Mouse (Mus musculus): ENCODE measurements around the gene Etv5. TPM values are rescaled to one million over a fixed set of nuclear protein-coding genes. Genes with fewer than 3 reads are reported as not detected.
A peak's percentile ranks its signal among the peaks of the same experiment; 100 is the strongest.

Etv5 gene
- polyA plus RNA-seq, 1 experiment from 2014 or later, result 45.8 TPM

DNA sequence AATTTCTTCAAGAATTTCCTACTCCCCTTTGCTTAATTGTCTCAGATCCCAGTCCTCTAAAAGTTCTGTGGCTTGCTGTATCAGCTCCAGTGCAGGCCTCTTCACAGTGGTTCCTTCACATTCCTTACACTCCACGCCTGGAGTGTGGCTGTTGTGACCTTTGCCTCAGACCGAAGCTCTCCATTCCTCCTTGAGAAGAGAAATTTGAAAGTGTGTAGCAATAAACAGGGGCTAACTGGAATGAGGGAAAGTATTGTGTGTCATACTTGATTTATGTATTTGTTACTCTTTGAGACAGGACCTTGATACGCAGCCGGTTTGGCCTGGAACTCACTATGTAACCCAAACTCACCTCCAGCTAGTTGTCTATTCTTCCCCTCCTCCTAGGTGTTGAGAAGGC, 1.8 kb upstream of the Etv5 start:
- peaks cover 65% of the 10 kb centered on the region for H3K27me3 ChIP-seq (ENCODE audit: poor library complexity, severe bottlenecking)
- no peaks in the 10 kb centered on the region for H3K9me3 ChIP-seq
- H3K36me3 ChIP-seq (replicated peaks), result no peaks in the 10 kb centered on the region
- DNase-seq (ENCODE audit: extremely low spot score, low spot score), result no peak
- H3K4me1 ChIP-seq, result peaks cover 65% of the 10 kb centered on the region
- no peak overlapping the region for H3K27ac ChIP-seq
- H3K4me3 ChIP-seq, result no peak overlapping the region
- WGBS, result 84% methylated on average over 4 of the region's 4 CpGs

DNA sequence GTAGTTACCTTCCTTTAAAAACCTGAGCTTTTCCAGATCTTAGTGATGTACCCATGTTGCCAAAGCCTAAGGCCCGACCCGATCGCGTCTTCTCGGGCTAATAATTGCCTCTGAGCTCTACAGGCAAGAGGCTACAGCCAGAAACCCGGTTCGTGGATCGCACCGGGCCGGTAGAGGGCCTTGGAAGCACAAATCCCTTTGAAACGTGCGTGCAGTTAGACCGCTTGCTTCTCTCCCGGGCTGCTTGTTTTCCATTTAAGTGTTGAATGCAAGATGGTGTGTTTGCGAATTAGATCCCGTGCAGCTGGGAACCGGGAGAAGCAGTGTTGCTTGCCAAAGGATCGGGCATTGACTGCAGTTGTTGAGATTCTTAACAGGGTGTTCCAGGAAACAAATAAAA, 750 bp upstream of the Etv5 start:
- peak; percentile 68 for DNase-seq (ENCODE audit: extremely low spot score, low spot score)
- WGBS, result under 1% methylated on average over 18 of the region's 18 CpGs
- Histone ChIP-seq H3K36me3 (replicated peaks) (peaks cover 6% of the 10 kb centered on the region; the same call in 1 of the 2 replicates), H3K27ac (peak overlapping the region; percentile 78), H3K27me3 (ENCODE audit: poor library complexity, severe bottlenecking) (peaks cover 75% of the 10 kb centered on the region), H3K9me3 (no peaks in the 10 kb centered on the region), H3K4me3 (peak overlapping the region; percentile 84), H3K4me1 (peaks cover 68% of the 10 kb centered on the region)

DNA sequence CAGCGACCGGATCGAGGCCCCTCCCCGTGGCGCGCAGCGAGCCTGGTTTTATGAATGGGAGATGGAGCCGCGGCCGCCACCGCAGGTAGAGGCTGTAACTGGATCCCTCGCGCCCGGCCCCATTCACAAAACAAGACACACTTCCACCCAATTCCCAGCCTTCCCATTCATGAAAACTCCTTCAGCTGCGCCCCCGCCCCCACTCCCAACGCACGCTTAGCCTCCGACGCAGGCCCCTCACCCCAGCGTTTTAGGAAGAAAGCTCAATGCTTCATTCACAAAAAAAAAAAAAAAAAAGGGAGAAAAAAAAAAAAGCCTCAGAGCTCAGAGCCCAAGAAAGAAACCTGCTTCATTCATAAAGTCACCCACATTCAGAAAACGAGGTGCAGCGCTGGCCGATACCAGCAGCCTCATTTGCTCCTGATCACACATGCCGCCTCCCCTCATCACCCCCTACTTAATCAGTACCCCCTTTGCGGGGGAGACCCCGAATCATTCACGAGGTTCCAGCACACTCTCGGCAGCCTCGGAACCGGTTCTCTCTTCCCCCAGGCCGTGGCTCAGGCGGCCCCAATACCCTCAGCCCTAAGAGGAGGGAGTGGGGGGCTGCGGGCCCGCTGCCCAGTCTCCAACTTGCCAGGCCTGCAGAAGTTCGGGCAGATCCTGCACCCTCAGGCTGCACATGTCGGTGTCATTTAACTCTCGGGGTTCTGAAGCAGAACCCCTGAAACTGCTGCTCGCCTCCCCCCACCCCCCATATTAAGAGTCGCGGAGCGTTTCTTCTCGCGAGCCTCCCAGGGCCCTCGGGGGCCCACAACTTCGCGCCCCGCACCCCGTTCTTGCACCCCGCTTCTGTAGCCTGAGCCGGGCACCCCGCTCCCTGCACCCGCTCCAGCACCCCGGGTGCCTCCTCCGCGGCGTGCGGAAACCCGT, 812 bp downstream of the Etv5 start:
- WGBS, result under 1% methylated on average over 59 of the region's 59 CpGs
- Histone ChIP-seq H3K27ac (peak overlapping the region; percentile 90), H3K27me3 (ENCODE audit: poor library complexity, severe bottlenecking) (peaks cover 79% of the 10 kb centered on the region), H3K36me3 (replicated peaks) (peaks cover 8% of the 10 kb centered on the region; the same call in 1 of the 2 replicates), H3K4me3 (peak overlapping the region; percentile 84), H3K4me1 (peaks cover 73% of the 10 kb centered on the region), H3K9me3 (no peaks in the 10 kb centered on the region)
- peak; percentile 92 for DNase-seq (ENCODE audit: extremely low spot score, low spot score)

DNA sequence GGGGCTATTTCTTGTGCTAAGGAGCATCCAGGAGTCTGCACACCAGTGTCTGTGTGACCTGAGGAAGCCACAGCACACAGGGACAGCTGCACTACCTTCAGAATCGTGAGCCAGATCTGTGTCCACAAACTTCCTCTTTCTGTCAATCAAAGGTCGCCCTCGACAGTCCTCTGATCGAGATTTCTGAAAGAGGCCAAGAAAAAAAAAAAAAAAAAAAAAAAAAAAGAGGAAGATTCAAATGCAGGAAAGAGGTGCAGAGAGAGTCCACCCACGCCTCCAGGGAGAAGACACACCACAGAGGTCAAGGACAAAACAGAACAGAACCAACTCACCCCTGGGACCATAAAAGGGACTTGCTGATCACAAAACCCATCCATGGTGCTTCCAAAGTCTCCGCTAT, 3.4 kb downstream of the Etv5 start:
- no peak for DNase-seq (ENCODE audit: extremely low spot score, low spot score)
- peaks cover 77% of the 10 kb centered on the region for H3K27me3 ChIP-seq (ENCODE audit: poor library complexity, severe bottlenecking)
- H3K4me3 ChIP-seq, result no peak overlapping the region
- WGBS, result 54% methylated on average over 6 of the region's 6 CpGs
- H3K9me3 ChIP-seq, result no peaks in the 10 kb centered on the region
- H3K27ac ChIP-seq, result no peak overlapping the region
- peaks cover 12% of the 10 kb centered on the region; the same call in 1 of the 2 replicates for H3K36me3 ChIP-seq (replicated peaks)
- H3K4me1 ChIP-seq, result peaks cover 61% of the 10 kb centered on the region

DNA sequence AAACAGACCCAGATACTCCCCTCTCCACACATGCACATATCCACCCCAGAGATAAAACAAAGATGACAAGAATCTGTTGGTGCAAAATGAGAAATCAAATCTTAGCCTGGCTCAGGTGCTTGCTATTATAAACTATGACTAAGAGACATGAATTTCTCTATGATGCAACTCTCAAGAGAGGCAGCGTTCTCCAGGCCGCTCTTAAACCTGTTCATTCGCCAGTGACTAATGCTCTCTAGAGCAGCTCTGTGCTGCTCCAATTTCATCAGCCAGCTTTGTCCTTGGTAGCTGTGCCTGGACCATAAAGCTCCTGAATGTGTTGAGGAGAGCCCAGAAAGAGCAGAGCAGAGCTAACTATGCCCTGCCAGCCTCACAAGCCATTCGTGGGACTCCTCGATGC, 5.0 kb downstream of the Etv5 start:
- H3K4me1 ChIP-seq, result peaks cover 66% of the 10 kb centered on the region
- H3K4me3 ChIP-seq, result no peak overlapping the region
- WGBS, result 49% methylated on average over 5 of the region's 5 CpGs
- no peak overlapping the region for H3K27ac ChIP-seq
- H3K36me3 ChIP-seq (replicated peaks), result peaks cover 12% of the 10 kb centered on the region; the same call in 1 of the 2 replicates
- DNase-seq (ENCODE audit: extremely low spot score, low spot score), result no peak
- H3K27me3 ChIP-seq (ENCODE audit: poor library complexity, severe bottlenecking), result peaks cover 83% of the 10 kb centered on the region
- no peaks in the 10 kb centered on the region for H3K9me3 ChIP-seq

DNA sequence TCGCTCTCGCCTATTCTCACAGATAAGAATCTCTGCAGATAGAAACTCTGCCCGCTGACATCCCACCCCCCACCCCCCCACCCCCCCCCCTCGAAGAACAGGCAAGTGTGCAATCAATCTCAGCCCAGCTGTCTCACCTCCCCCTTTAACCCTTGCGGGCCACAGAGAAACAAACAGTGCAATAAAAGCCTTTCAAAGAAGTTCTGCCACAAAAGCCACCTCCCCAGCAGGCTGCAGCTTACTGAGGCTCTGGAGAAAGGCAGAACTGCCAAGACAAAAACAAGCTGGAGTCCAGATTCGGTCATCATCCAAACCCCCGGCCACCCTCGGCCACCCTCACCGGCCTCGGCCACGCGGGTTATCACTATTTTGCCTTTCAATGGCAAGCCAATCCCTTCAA, 5.6 kb downstream of the Etv5 start:
- Histone ChIP-seq H3K9me3 (no peaks in the 10 kb centered on the region), H3K36me3 (replicated peaks) (peaks cover 12% of the 10 kb centered on the region; the same call in 1 of the 2 replicates), H3K4me1 (peaks cover 66% of the 10 kb centered on the region), H3K4me3 (peak overlapping the region; percentile 28; the same call in 1 of the 2 replicates), H3K27ac (peak overlapping the region; percentile 54; the same call in 1 of the 2 replicates), H3K27me3 (ENCODE audit: poor library complexity, severe bottlenecking) (peaks cover 83% of the 10 kb centered on the region)
- 14% methylated on average over 12 of the region's 12 CpGs for WGBS
- DNase-seq (ENCODE audit: extremely low spot score, low spot score), result peak; percentile 42

DNA sequence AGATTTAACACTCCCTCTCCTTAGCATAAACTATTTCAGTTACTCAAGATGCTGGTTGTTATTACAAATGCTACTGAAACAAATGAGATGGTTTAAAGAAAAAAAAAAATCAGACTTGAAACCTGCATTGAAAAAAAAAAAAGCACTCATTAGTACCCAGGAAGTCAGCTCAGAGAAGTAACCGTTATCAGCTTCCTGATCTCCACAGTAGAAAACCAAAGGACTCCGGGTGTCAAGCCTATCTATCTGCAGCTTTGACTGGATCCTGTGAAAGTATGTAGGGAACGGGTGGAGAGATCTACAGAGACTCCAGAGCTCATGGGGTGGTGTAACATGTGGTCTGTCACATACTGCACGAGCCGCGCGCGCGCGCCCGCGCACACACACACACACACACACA, 7.7 kb downstream of the Etv5 start:
- peaks cover 78% of the 10 kb centered on the region for H3K27me3 ChIP-seq (ENCODE audit: poor library complexity, severe bottlenecking)
- H3K27ac ChIP-seq, result no peak overlapping the region
- peaks cover 12% of the 10 kb centered on the region for H3K36me3 ChIP-seq (replicated peaks)
- no peak overlapping the region for H3K4me3 ChIP-seq
- DNase-seq (ENCODE audit: extremely low spot score, low spot score), result no peak
- no peaks in the 10 kb centered on the region for H3K9me3 ChIP-seq
- peaks cover 68% of the 10 kb centered on the region for H3K4me1 ChIP-seq
- 95% methylated on average over 12 of the region's 12 CpGs for WGBS

DNA sequence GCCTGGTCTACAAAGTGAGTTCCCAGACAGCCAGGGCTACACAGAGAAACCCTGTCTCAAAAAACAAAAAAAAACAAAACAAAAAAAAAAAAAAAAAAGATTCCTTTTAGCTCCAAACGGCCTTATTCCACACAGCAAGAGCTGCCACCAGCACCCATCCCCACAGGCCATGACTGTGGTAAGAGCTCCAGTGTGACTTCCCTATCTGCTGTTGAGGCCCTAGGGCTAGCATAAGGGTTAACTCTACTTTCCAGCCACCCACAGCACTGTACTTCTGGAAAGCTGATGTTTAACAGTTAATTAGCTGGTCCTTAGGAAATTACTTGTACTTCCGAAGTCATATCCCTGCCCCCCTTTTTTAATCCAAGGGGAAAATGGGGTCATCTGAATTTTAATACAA, 8.2 kb downstream of the Etv5 start:
- no peak for DNase-seq (ENCODE audit: extremely low spot score, low spot score)
- H3K9me3 ChIP-seq, result no peaks in the 10 kb centered on the region
- peaks cover 75% of the 10 kb centered on the region for H3K27me3 ChIP-seq (ENCODE audit: poor library complexity, severe bottlenecking)
- no peak overlapping the region for H3K27ac ChIP-seq
- H3K4me1 ChIP-seq, result peaks cover 67% of the 10 kb centered on the region
- H3K36me3 ChIP-seq (replicated peaks), result peaks cover 12% of the 10 kb centered on the region
- 85% methylated on average over 2 of the region's 2 CpGs for WGBS
- H3K4me3 ChIP-seq, result no peak overlapping the region

DNA sequence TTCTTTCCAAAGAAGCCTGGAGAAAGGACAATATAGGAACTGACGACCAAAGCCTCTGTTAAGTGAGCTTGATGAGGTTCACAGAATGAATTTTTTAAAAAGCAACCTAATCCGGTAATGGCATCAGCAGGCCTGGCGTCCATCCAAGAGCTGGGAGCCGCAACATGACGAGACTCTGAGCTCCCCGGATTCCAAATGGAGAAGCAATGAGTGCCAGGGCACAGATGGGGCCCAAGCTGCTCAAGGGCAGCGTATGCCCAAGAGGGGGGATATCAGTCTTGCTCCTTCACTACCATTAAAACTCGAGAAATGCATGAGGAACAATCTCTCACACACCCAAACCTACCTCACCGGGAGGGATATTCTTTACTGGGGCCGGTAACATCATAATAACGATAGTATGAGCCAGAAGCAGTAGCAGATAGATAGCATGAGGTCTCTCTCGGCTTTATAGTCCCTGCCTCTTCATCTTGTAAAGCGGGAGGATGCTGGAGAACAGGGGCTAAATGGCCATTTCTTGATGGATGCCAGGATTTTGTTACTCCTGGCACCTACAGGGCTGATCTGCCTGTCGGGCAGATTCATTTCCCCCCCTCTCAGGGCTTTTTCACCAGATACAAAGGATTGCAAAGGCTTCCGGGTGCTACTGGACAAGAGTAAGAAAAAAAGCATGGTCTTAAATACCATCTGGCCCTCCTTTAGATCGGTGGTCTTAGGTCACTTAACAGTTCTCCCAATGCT, 9.1 kb downstream of the Etv5 start:
- Histone ChIP-seq H3K36me3 (replicated peaks) (peaks cover 17% of the 10 kb centered on the region), H3K4me1 (peaks cover 65% of the 10 kb centered on the region), H3K4me3 (no peak overlapping the region), H3K27me3 (ENCODE audit: poor library complexity, severe bottlenecking) (peaks cover 66% of the 10 kb centered on the region), H3K9me3 (no peaks in the 10 kb centered on the region), H3K27ac (no peak overlapping the region)
- DNase-seq (ENCODE audit: extremely low spot score, low spot score), result no peak
- WGBS, result 78% methylated on average over 16 of the region's 16 CpGs

DNA sequence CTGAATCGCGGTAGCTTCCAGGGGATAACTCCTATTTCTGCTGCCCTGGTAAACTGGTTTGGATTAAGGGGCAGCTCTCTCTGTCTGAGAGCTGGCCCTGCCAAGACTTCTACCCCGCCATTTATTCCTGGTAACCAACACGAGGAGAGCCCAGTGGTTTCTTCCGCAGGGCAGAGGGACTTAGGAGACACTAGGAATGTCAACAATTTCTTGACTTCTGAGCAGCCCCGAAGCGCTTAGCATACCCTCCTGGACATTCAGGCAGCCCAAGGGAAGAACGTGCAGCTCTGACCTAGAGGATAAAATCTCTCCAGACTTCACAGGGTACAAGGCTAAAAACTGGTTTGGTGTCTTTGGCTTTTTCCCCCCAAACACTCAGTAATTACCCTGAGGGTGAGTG, 10.1 kb downstream of the Etv5 start:
- H3K4me1 ChIP-seq, result peaks cover 55% of the 10 kb centered on the region
- peaks cover 23% of the 10 kb centered on the region for H3K36me3 ChIP-seq (replicated peaks)
- peak overlapping the region; percentile 80 for H3K27ac ChIP-seq
- WGBS, result 1% methylated on average over 8 of the region's 8 CpGs
- no peaks in the 10 kb centered on the region for H3K9me3 ChIP-seq
- no peak for DNase-seq (ENCODE audit: extremely low spot score, low spot score)
- peak overlapping the region; percentile 42 for H3K4me3 ChIP-seq
- H3K27me3 ChIP-seq (ENCODE audit: poor library complexity, severe bottlenecking), result peaks cover 56% of the 10 kb centered on the region

DNA sequence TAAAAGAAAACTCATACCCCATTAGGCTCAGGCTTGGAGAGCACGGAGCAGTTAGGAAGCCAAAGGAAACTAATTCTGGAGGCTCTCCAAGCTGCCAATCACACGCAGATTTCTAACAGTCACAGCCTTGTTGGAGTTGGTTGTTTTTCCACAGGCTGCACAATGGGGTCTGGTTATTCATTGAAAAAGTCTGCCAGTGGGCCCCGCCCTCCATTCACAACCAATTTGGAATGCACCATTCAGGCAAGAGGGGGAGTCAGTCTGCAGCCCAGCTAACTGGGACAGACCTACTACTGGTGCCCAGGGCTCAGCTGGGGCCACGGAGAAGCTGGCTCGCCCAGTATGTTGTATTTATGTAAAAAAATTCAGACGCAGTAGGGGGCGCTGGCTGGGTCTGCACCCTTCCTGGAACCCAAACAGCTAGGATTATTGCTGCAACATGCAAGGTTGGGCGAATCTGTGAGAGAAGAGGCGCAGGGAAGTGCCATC, 10.6 kb downstream of the Etv5 start:
- WGBS, result 1% methylated on average over 9 of the region's 9 CpGs
- peak overlapping the region; percentile 42 for H3K4me3 ChIP-seq

DNA sequence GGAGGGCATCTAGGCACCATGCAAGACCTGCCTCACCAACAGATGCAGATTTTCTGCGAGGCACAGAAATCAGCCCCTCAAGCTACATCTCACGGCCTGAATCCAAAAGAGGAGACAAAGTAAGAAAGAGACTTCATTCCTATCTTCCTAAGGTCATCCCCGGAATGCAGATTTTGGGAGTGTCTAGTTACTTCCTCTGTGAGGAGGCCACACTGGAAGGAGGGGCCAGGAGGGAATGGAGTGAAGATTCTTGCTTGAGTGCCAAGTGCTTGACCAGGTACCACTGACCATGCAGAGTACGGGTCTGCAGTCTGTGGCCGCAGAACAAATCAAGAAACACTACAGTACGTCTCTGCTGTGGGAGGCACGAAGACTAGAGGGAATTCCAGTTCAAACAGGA, 12.7 kb downstream of the Etv5 start:
- Histone ChIP-seq H3K27me3 (ENCODE audit: poor library complexity, severe bottlenecking) (peaks cover 33% of the 10 kb centered on the region), H3K4me1 (peaks cover 45% of the 10 kb centered on the region), H3K27ac (no peak overlapping the region), H3K4me3 (no peak overlapping the region), H3K36me3 (replicated peaks) (peaks cover 20% of the 10 kb centered on the region), H3K9me3 (no peaks in the 10 kb centered on the region)
- 78% methylated on average over 7 of the region's 7 CpGs for WGBS
- DNase-seq (ENCODE audit: extremely low spot score, low spot score), result no peak

More for the DNA sequence above, 10.6 kb downstream of the Etv5 start:
- peaks cover 51% of the 10 kb centered on the region for H3K4me1 ChIP-seq
- peaks cover 51% of the 10 kb centered on the region for H3K27me3 ChIP-seq (ENCODE audit: poor library complexity, severe bottlenecking)
- peak overlapping the region; percentile 80 for H3K27ac ChIP-seq
- DNase-seq (ENCODE audit: extremely low spot score, low spot score), result peak; percentile 89
- no peaks in the 10 kb centered on the region for H3K9me3 ChIP-seq
- peaks cover 23% of the 10 kb centered on the region for H3K36me3 ChIP-seq (replicated peaks)
